Mouse (Mus musculus) midbrain, embryonic 14.5 days (tissue): ENCODE measurements at regions not wholly inside any gene's neighbourhood (a gene's known extent, or its start where the extent isn't known, plus 50 kb on each side); places are given as distances from the start of the nearest gene placed in this dataset.
A peak's percentile ranks its signal among the peaks of the same experiment; 100 is the strongest.

Source experiments
- ATAC-seq: fragments of 200-750 bp; cut with Nextera tagmentation; 2 replicates; pipeline ENCODE4 v1.8.0; 2017; ENCODE audit warnings: moderate number of reproducible peaks, moderate library complexity; ENCODE audit not compliant: low FRiP score, low TSS enrichment
- DNase-seq: peaks from one replicate; pipeline ENCODE4 v3.0.0-alpha.2; 2015
- H3K27ac ChIP-seq: fragments of 300-500 bp; sonication (generic); replicated peaks from 2 replicates; pipeline ENCODE4 v1.5.1; 2014; ENCODE audit warnings: mild to moderate bottlenecking, low read depth, low read length, moderate library complexity
- H3K27me3 ChIP-seq: fragments of 300-500 bp; sonication (generic); 2 replicates; pipeline ENCODE4 v1.6.1; 2014; ENCODE audit warnings: low read length, control low read depth, mixed read lengths; ENCODE audit not compliant: control insufficient read depth, insufficient read depth
- H3K36me3 ChIP-seq: fragments of 300-500 bp; sonication (generic); 2 replicates; pipeline ENCODE4 v1.6.1; 2014; ENCODE audit warnings: low read length, control low read depth; ENCODE audit not compliant: control insufficient read depth, insufficient read depth
- H3K4me1 ChIP-seq: fragments of 300-500 bp; sonication (generic); 2 replicates; pipeline ENCODE4 v1.6.1; 2014; ENCODE audit warnings: mild to moderate bottlenecking, antibody characterized with exemption, low read length, control low read depth; ENCODE audit not compliant: control insufficient read depth, insufficient read depth
- H3K4me2 ChIP-seq: fragments of 300-500 bp; sonication (generic); 2 replicates; pipeline ENCODE4 v1.6.1; 2014; ENCODE audit warnings: mild to moderate bottlenecking, low read length, moderate library complexity
- H3K4me3 ChIP-seq: fragments of 300-500 bp; sonication (generic); replicated peaks from 2 replicates; pipeline ENCODE4 v1.5.1; 2014; ENCODE audit warnings: low read depth, low read length
- H3K9ac ChIP-seq: fragments of 300-500 bp; sonication (generic); replicated peaks from 2 replicates; pipeline ENCODE4 v1.6.1; 2014; ENCODE audit warnings: mild to moderate bottlenecking, low read length, moderate library complexity
- H3K9me3 ChIP-seq: fragments of 300-500 bp; sonication (generic); 2 replicates; pipeline ENCODE4 v1.6.1; 2016; ENCODE audit warnings: low read length, control low read depth, mixed read lengths; ENCODE audit not compliant: control insufficient read depth
- WGBS: fragments of 180-500 bp; shearing (Covaris S2); extraction: QIAGEN DNeasy Blood & Tissue Kit; methylation state at CpG from one replicate; pipeline ENCODE4 v1.1.7; 2014; 5-methylcytosine and 5-hydroxymethylcytosine counted together

GRCm38 (mm10) chr2:45580838-45581548 is 463.8 kb upstream of the Zeb2 start:
- ATAC-seq (no peak), DNase-seq (peak; percentile 23)
- Histone ChIP-seq H3K4me2 (no peak overlapping the region), H3K36me3 (no peaks in the 10 kb centered on the region), H3K4me3 (no peak overlapping the region), H3K27me3 (no peaks in the 10 kb centered on the region), H3K4me1 (no peaks in the 10 kb centered on the region), H3K27ac (no peak overlapping the region), H3K9me3 (no peaks in the 10 kb centered on the region), H3K9ac (no peak overlapping the region)
- WGBS = 82% methylated on average over 8 of the region's 8 CpGs

DNA sequence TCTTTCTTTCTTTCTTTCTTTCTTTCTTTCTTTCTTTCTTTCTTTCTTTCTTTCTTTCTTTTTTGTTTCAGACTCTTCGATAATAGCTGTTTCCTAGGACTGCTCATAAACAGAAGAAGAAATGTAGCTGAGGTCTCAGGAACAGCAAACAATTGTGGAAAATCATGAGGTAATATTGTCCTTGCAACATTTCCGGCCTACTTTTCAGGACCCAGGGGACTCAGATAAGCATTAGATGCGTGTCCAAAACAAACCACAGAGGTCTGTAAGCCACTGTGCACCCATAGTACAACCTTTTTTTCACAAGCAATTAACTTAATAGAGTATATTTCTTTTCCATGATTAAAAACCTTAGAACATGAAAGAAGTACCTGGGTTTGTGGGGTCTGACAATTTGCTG is 455.7 kb upstream of the Zeb2 start:
- 91% methylated on average over 3 of the region's 3 CpGs for WGBS
- H3K9me3 ChIP-seq = no peaks in the 10 kb centered on the region
- ATAC-seq = no peak

GRCm38 (mm10) chr2:45554707-45555106 is 437.5 kb upstream of the Zeb2 start:
- WGBS = 92% methylated on average over 4 of the region's 4 CpGs

More for the DNA sequence above, 455.7 kb upstream of the Zeb2 start:
- Histone ChIP-seq H3K4me2 (no peak overlapping the region), H3K27ac (no peak overlapping the region), H3K4me3 (no peak overlapping the region), H3K9ac (no peak overlapping the region), H3K36me3 (no peaks in the 10 kb centered on the region), H3K4me1 (no peaks in the 10 kb centered on the region), H3K27me3 (no peaks in the 10 kb centered on the region)
- no peak for DNase-seq

GRCm38 (mm10) chr2:45541394-45541793 is 424.2 kb upstream of the Zeb2 start:
- H3K27ac ChIP-seq = no peak overlapping the region
- no peak overlapping the region for H3K9ac ChIP-seq
- H3K4me2 ChIP-seq = no peak overlapping the region
- H3K4me3 ChIP-seq = no peak overlapping the region
- H3K36me3 ChIP-seq = no peaks in the 10 kb centered on the region
- H3K9me3 ChIP-seq = no peaks in the 10 kb centered on the region
- ATAC-seq = no peak
- no peaks in the 10 kb centered on the region for H3K4me1 ChIP-seq
- H3K27me3 ChIP-seq = no peaks in the 10 kb centered on the region
- WGBS = 94% methylated on average over 3 of the region's 3 CpGs
- DNase-seq = no peak

More at GRCm38 (mm10) chr2:45554707-45555106, 437.5 kb upstream of the Zeb2 start:
- Histone ChIP-seq H3K4me1 (no peaks in the 10 kb centered on the region), H3K4me2 (no peak overlapping the region), H3K4me3 (no peak overlapping the region), H3K27me3 (no peaks in the 10 kb centered on the region), H3K9me3 (no peaks in the 10 kb centered on the region), H3K36me3 (no peaks in the 10 kb centered on the region), H3K9ac (no peak overlapping the region), H3K27ac (no peak overlapping the region)
- DNase-seq (no peak), ATAC-seq (no peak)

- no peak for DNase-seq
- H3K4me3 ChIP-seq = no peak overlapping the region
- no peaks in the 10 kb centered on the region for H3K36me3 ChIP-seq
- no peaks in the 10 kb centered on the region for H3K9me3 ChIP-seq
- H3K4me2 ChIP-seq = no peak overlapping the region
- no peak overlapping the region for H3K9ac ChIP-seq
- ATAC-seq = no peak
- H3K27me3 ChIP-seq = no peaks in the 10 kb centered on the region
- 92% methylated on average over 12 of the region's 12 CpGs for WGBS
- H3K27ac ChIP-seq = no peak overlapping the region
- no peaks in the 10 kb centered on the region for H3K4me1 ChIP-seq
Measured at GRCm38 (mm10) chr2:45538950-45539349, 421.8 kb upstream of the Zeb2 start.

DNA sequence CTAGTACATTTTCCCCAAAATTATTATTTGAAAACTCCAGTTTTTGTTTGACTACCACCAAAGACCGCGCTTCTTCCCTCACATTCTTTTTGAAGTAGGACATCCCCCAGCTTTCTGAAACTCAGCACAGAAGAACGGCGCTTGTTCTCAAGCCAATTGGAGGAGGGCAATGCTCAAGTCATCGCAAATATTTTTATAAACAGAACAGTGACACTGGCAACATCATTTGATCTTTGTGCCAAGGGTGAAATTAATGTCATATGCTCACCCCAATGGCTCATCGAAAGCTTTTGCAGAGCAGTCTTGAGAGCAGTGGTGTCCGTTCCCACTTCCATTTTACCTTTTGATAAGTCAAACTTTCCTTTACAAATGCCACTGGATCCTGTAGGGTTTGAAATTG is 420.5 kb upstream of the Zeb2 start:
- Histone ChIP-seq H3K4me3 (no peak overlapping the region), H3K4me2 (no peak overlapping the region), H3K27me3 (no peaks in the 10 kb centered on the region), H3K4me1 (no peaks in the 10 kb centered on the region), H3K36me3 (no peaks in the 10 kb centered on the region), H3K9ac (no peak overlapping the region), H3K27ac (no peak overlapping the region), H3K9me3 (no peaks in the 10 kb centered on the region)
- WGBS = 97% methylated on average over 7 of the region's 7 CpGs
- DNase-seq (no peak), ATAC-seq (no peak)

DNA sequence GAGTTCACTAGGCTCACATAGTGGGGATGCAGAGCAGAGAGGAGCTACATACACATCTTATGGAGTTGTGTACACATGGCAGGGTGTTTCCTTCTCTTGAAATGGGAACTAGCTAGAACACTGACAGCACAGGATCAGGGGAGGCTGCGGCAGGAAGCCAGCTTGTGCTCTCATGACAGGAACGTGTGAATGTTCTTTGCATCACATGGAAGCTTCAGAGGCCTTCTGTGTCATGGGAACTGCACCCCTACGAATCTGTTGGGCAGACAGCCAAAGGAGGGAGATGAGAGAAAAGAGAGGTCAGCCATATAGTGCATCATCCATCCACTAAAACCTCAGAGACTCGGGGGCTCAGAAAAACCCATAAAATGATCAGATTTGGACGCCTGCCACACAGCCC is 417.6 kb upstream of the Zeb2 start:
- H3K9me3 ChIP-seq = no peaks in the 10 kb centered on the region
- no peaks in the 10 kb centered on the region for H3K27me3 ChIP-seq
- no peak overlapping the region for H3K9ac ChIP-seq
- no peaks in the 10 kb centered on the region for H3K36me3 ChIP-seq
- H3K27ac ChIP-seq = no peak overlapping the region
- H3K4me3 ChIP-seq = no peak overlapping the region
- no peak for DNase-seq
- 83% methylated on average over 5 of the region's 5 CpGs for WGBS
- H3K4me2 ChIP-seq = no peak overlapping the region
- no peak for ATAC-seq
- H3K4me1 ChIP-seq = no peaks in the 10 kb centered on the region

DNA sequence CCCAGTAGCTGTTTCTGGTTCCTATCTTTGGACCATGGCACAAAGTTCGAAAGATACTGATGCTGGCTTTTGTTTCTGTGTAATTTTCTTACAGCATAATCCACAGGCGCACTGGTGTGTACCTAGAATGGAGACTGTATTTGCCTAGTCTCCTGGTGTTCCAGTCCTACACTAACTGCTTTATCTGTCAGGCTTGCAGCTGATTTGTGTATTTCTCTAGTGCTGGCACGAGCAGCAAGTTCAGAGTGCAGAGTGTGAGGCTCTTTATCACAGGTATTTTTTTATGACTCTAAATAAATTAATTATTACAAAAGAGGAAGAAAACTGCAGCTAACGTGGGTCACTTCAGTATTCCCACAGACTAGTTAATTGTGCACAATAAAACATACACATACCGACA is 405.1 kb upstream of the Zeb2 start:
- Histone ChIP-seq H3K36me3 (no peaks in the 10 kb centered on the region), H3K27me3 (no peaks in the 10 kb centered on the region), H3K4me3 (no peak overlapping the region), H3K9me3 (no peaks in the 10 kb centered on the region), H3K27ac (no peak overlapping the region), H3K4me2 (no peak overlapping the region), H3K4me1 (no peaks in the 10 kb centered on the region), H3K9ac (no peak overlapping the region)
- DNase-seq (no peak), ATAC-seq (no peak)
- 87% methylated on average over 5 of the region's 5 CpGs for WGBS

GRCm38 (mm10) chr2:45519550-45520152 is 402.5 kb upstream of the Zeb2 start:
- H3K27me3 ChIP-seq = no peaks in the 10 kb centered on the region
- H3K4me3 ChIP-seq = no peak overlapping the region
- WGBS = 53% methylated on average over 4 of the region's 4 CpGs
- no peaks in the 10 kb centered on the region for H3K36me3 ChIP-seq
- H3K4me2 ChIP-seq = no peak overlapping the region
- no peaks in the 10 kb centered on the region; the same call in 1 of the 2 replicates for H3K4me1 ChIP-seq
- no peak for DNase-seq
- no peak overlapping the region for H3K27ac ChIP-seq
- no peaks in the 10 kb centered on the region for H3K9me3 ChIP-seq
- no peak overlapping the region for H3K9ac ChIP-seq
- no peak for ATAC-seq
